Mouse (Mus musculus) left cerebral cortex, adult 9 months (tissue): Measurements from ENCODE around the gene Csnk2b.
A peak's percentile ranks its signal among the peaks of the same experiment; 100 is the strongest.
"Not testable (repeated sequence)": the region's sequence is repeated elsewhere in the genome, so short reads cannot be mapped to it uniquely, and the experiment has no call there.

Experiments used
- DNase-seq, 2 experiments: peaks; one replicate each; pipeline ENCODE4 v3.0.0; 2022; ENCODE audit warnings: low spot score in 2 of 2

Gene Csnk2b

DNA sequence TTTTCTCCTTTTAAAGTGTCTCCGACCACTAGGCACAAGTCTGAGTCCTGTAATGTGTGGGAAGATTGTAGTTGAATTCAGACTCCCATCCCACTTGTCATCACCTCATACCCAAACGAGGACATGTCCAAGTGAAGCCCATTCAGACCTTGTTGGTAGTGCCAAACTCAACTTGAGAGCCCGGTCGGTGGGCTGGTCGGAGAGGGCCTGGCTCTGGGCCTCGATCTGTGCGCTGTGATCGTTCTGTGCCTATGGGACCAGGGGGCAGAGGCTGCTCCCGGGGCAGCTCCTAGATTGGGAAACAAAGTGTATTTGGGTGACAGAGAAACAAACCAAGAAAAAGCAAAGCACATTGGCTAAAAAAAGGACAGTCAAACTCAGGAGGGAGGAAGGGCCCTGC is 31.2 kb upstream of the Csnk2b start:
- DNase-seq, result no peak

DNA sequence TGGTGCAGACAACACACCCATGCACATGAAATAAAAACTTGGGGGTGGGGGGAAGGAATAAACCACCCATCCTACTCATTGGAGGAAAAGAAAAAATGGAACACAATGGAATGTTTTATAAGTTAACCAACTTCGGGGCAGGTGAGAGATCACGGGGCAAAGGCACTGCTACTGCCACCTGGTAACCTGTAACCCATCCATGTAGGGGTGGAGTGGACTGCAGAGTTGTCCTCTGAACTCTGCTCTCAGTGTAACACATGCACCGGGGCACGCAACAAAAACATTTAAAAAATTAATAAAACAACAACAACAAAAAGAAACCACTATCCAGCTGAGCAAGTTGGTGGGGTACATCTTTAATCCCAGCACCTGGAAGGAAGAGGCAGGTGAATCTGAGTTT is 30.3 kb upstream of the Csnk2b start:
- DNase-seq, result no peak

DNA sequence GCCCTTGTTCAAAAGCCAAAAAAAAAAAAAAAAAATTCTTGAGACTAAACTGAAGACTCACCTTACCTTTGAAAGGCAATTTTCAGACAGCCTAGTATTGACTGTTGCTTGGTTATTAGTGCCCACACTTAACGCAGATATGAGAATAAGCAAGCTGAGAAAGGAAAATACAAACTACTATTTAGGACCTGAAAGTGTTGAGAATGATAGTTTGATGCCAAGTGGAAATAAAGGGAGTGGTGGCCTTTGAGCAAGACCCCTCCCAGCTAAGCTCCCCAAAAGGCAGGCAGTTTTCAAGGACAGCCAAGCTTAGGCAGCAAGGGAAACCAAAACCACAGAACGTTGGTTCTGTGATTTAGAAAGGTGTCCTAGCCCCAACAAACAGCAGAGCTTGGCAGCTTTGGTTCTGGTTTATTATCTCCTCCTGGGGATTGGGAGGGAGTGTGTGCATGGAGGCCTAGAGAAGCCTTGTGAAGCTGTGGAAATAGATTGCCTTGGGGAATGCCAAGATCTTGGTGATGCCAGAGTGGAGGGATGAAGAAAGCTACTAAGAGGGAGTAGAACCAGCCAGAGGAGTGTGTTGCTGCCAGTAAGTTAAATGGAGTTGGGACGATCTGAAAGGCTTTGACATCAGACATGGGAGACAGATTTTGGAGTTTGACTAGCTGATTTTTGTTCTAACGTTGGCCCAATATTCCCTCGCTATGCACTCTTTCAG is 26.2 kb upstream of the Csnk2b start:
- no peak for DNase-seq

- no peak for DNase-seq
Observed at GRCm38 (mm10) chr17:35147348-35147747, 25.5 kb upstream of the Csnk2b start.

- no peak for DNase-seq
Observed at GRCm38 (mm10) chr17:35146139-35146538, 24.3 kb upstream of the Csnk2b start.

DNA sequence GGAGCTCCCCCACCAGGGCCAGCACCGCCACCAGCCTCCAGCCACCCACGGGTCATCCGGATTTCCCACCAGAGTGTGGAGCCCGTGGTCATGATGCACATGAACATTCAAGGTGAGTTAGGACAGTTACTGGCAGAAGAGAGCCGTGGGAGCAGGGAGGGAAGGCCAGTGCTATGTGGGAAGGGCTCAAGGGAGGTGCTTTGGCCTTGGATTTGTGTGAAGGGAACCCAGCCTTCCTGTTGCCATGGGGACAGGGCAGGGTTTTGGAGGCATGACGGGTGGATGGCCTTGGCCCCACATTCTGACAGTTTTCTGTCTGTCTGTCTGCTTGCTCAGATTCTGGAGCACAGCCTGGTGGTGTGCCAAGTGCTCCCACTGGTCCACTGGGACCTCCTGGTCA is 20.1 kb upstream of the Csnk2b start:
- DNase-seq, result no peak

DNA sequence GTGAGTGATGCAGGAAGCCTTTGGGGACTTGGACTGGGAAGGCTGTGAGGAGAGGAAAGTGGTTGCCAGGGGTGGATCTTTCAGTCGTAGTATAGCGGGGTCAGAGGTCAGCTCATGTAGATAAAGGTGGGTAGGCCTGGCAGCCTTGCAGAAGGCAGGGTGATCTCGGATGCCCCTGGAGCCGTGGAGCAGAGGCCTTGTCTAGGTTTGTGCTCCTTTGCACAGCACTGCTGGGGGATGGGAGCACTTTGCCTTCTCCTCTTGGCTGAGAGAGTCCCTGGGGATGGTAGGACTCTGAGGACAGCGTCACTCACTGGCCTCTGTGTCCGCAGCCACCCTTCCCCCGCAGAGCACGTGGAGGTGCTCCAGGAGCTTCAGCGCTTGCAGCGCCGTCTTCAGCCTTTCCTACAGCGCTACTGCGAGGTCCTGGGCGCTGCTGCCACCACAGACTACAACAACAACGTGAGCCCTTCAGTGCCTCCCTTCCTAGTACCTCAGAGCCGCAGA is 18.7 kb upstream of the Csnk2b start:
- no peak for DNase-seq

GRCm38 (mm10) chr17:35139269-35139668 is 17.4 kb upstream of the Csnk2b start:
- DNase-seq, result no peak

- DNase-seq, result no peak
Observed at GRCm38 (mm10) chr17:35135591-35136320, 13.9 kb upstream of the Csnk2b start.

GRCm38 (mm10) chr17:35134801-35135590 is 13.1 kb upstream of the Csnk2b start, which contains the start of gene Bag6:
Gene Bag6, plus strand, starts transcription at chr17:35135178.
- DNase-seq, result peak; percentile 83 to 94

DNA sequence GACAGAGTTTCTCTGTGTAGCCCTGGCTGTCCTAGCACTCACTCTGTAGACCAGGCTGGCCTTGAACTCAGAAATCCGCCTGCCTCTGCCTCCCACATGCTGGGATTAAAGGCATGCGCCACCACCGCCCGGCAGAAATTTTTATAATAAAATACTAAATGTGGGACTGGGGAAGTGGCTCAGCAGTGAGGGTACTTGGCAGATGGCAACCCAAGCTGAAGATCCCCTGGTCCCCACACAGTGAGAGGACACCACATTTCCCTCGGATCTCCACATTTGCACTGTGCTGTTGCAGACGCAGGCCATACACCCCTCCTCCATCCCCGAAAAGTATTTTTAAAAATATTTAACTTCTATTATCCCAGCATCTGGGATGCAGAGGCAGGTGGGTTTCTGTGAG is 11.7 kb upstream of the Csnk2b start:
- DNase-seq, result no peak

- DNase-seq, result no peak
Observed at GRCm38 (mm10) chr17:35132174-35132560, 10.3 kb upstream of the Csnk2b start.

- no peak for DNase-seq
Observed at GRCm38 (mm10) chr17:35131500-35132173, 9.8 kb upstream of the Csnk2b start, which contains the start of gene Apom. Gene Apom, minus strand, starts transcription at chr17:35132050.

DNA sequence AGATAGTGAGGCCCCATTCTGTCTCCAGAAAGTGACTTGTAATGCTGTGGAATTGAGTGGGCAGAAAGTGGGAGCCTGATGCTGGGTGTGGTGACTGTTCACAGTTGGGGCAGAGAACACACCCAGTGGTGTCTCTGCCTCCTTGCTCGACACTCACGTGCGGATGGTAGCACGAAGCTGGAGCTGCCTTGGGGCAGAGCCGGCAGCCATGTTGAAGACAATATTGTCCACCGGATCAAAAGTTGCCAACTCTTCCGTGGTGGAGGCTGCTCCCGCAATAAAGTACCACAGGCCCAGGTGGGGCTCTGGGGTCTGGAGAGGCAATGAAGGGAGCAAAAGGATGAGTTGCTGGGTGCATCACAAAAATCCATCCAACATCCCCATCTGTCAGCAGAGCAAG is 9.2 kb upstream of the Csnk2b start:
- DNase-seq, result no peak

DNA sequence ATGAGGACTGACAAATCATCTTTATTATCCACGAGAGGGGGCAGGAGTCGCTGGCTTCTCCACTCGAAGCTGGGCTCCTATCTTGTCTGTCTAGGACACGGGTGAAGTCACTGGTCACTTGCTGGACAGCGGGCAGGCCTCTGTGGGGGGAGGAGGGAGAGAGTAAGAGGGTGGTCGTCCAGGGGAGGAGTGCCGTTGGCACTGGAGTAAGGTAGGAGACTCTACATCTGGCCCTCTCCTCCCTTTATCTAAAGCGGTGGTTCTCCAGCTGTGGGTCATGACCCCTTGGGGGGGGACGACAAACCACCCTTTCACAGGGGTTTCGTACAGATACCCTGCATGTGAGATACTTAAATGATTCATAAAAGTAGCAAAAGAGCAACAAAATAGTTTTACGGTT is 7.1 kb upstream of the Csnk2b start:
- DNase-seq, result no peak

GRCm38 (mm10) chr17:35127017-35127416 is 5.2 kb upstream of the Csnk2b start:
- DNase-seq, result no peak

DNA sequence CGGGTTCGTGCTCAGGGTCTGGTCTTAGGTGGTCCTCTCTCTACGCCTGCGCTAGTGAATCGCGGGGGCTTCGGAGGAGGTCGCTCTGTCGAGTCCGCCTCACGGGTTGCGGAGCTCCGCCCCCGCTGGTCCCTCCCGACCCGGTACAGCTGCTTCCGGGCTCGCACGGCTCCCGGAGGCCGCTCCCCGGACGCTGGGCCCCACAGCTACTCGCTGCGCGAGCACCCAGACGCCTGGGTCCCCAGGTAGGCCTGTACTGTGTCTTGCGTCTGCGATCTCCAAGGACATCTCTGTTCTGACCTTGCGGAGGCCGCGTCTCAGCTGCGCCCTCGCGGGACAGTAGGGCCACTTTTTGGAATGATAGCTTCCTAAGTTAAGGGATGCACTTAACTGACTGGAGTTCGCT is 4.4 kb upstream of the Csnk2b start, which contains the start of gene D17H6S53E:
D17H6S53E (plus strand) TSS at position 168 of the 406 bp plus-strand sequence.
- DNase-seq, result peak in 1 of 2 experiments; percentile 59

DNA sequence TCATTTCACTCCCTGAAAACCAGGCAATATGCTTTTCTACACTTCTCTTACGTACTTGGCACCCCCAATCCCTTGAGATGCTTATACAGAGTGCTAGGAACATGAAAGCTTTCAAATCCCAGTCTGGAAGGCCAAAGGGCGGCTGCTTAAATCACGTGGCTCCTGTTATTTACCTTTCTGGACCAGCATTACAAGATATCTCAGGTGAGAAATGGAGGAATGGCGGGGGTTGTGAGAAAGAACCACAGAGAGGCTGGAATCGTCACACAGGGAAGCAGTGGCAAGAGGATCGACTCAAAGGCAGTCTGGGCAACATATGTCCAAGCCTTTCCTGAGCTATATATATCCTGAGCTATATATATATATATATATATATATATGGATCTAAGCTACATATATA is 3.7 kb upstream of the Csnk2b start:
- no peak for DNase-seq

DNA sequence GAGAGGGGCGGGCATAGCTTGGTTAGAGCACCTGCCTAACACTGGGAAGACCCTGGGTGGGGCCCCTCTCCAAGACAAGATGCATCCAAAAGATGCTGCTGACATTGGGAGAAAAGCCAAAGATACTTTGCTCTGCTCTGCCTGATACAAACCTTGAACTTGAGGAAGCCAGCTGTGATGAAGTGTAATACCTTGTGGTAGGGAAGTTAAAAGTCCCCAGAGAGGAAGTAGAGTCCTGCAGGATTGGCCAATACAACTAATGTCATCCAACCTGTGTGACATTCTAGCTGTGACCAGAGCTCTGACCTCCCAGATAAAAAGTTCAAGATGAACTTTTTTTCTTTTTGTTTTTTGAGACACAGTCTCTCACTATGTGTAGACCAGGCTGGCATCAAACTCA is 3.2 kb upstream of the Csnk2b start:
- DNase-seq, result no peak

- not testable (repeated sequence) for DNase-seq
Observed at GRCm38 (mm10) chr17:35124261-35124896, 2.5 kb upstream of the Csnk2b start.

DNA sequence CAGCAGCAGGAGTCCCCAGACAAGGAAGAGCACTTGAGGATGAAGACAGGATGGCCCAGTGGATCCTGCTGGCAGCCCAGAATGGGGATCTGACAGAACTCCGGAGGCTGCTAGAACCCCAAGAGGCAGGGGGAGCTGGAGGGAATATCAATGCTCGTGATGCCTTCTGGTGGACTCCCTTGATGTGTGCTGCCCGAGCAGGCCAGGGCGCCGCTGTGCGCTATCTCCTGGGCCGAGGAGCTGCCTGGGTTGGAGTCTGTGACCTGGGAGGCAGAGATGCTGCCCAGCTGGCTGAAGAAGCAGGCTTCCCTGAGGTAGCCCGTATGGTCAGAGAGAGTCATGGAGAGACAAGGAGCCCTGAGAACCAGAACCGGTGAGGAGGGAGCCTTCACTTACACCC is 1.4 kb upstream of the Csnk2b start:
- DNase-seq, result not testable (repeated sequence)
